Mouse (Mus musculus): Measurements from ENCODE around the gene Gm39115. TPM values are rescaled to one million over a fixed set of nuclear protein-coding genes. Genes with fewer than 3 reads are reported as not detected.

Gene Gm39115
- polyA plus RNA-seq, 1 experiment: not detected

- Histone ChIP-seq H3K27me3 (replicated peaks; ENCODE audit: control insufficient read depth, insufficient read depth, low read length) (no peaks in the 10 kb centered on the region), H3K4me1 (ENCODE audit: control insufficient read depth, insufficient read depth, low read length) (no peaks in the 10 kb centered on the region), H3K4me3 (ENCODE audit: insufficient read depth, low read depth, low read length) (no peak overlapping the region), H3K36me3 (ENCODE audit: control insufficient read depth, insufficient read depth, low read length) (no peaks in the 10 kb centered on the region), H3K27ac (ENCODE audit: insufficient read depth, low read depth, low read length) (no peak overlapping the region)
- no peak for DNase-seq
- no peak for TF ChIP-seq POLR2A (IDR thresholded peaks at IDR 0.05; ENCODE audit: low read depth, low read length)
- no peak for TF ChIP-seq CTCF (conservative IDR thresholded peaks at IDR 0.05; ENCODE audit: insufficient read depth, insufficient read length, low read depth, low read length)
- 73% methylated on average over 17 of the region's 17 CpGs for WGBS
Measured at GRCm38 (mm10) chr7:142089648-142090447, 46.0 kb downstream of the Gm39115 start.

GRCm38 (mm10) chr7:142088886-142089285, 46.9 kb downstream of the Gm39115 start:
- H3K27me3 ChIP-seq (replicated peaks; ENCODE audit: control insufficient read depth, insufficient read depth, low read length): no peaks in the 10 kb centered on the region
- H3K4me3 ChIP-seq (ENCODE audit: insufficient read depth, low read depth, low read length): no peak overlapping the region
- 49% methylated on average over 5 of the region's 5 CpGs for WGBS
- H3K27ac ChIP-seq (ENCODE audit: insufficient read depth, low read depth, low read length): no peak overlapping the region
- no peak for DNase-seq
- no peaks in the 10 kb centered on the region for H3K36me3 ChIP-seq (ENCODE audit: control insufficient read depth, insufficient read depth, low read length)
- H3K4me1 ChIP-seq (ENCODE audit: control insufficient read depth, insufficient read depth, low read length): no peaks in the 10 kb centered on the region
- TF ChIP-seq POLR2A (IDR thresholded peaks at IDR 0.05; ENCODE audit: low read depth, low read length): no peak
- TF ChIP-seq CTCF (conservative IDR thresholded peaks at IDR 0.05; ENCODE audit: insufficient read depth, insufficient read length, low read depth, low read length): no peak

- Histone ChIP-seq H3K27me3 (replicated peaks; ENCODE audit: control insufficient read depth, insufficient read depth, low read length) (no peaks in the 10 kb centered on the region), H3K4me1 (ENCODE audit: control insufficient read depth, insufficient read depth, low read length) (no peaks in the 10 kb centered on the region), H3K36me3 (ENCODE audit: control insufficient read depth, insufficient read depth, low read length) (no peaks in the 10 kb centered on the region), H3K4me3 (ENCODE audit: insufficient read depth, low read depth, low read length) (no peak overlapping the region), H3K27ac (ENCODE audit: insufficient read depth, low read depth, low read length) (no peak overlapping the region)
- WGBS: 93% methylated on average over 1 of the region's 1 CpGs
- TF ChIP-seq POLR2A (IDR thresholded peaks at IDR 0.05; ENCODE audit: low read depth, low read length) (no peak), CTCF (conservative IDR thresholded peaks at IDR 0.05; ENCODE audit: insufficient read depth, insufficient read length, low read depth, low read length) (no peak)
- DNase-seq: no peak
Measured at GRCm38 (mm10) chr7:142087069-142087652, 48.7 kb downstream of the Gm39115 start.

GRCm38 (mm10) chr7:142086159-142086905, 49.5 kb downstream of the Gm39115 start:
- H3K27me3 ChIP-seq (replicated peaks; ENCODE audit: control insufficient read depth, insufficient read depth, low read length): no peaks in the 10 kb centered on the region
- no peak for DNase-seq
- H3K27ac ChIP-seq (ENCODE audit: insufficient read depth, low read depth, low read length): no peak overlapping the region
- no peaks in the 10 kb centered on the region for H3K36me3 ChIP-seq (ENCODE audit: control insufficient read depth, insufficient read depth, low read length)
- TF ChIP-seq CTCF (conservative IDR thresholded peaks at IDR 0.05; ENCODE audit: insufficient read depth, insufficient read length, low read depth, low read length): no peak
- TF ChIP-seq POLR2A (IDR thresholded peaks at IDR 0.05; ENCODE audit: low read depth, low read length): no peak
- no peak overlapping the region for H3K4me3 ChIP-seq (ENCODE audit: insufficient read depth, low read depth, low read length)
- WGBS: 90% methylated on average over 4 of the region's 4 CpGs
- H3K4me1 ChIP-seq (ENCODE audit: control insufficient read depth, insufficient read depth, low read length): no peaks in the 10 kb centered on the region

Other genes starting within 250 kb of the Gm39115 start
- 86.2 and 92.3 TPM in 2 replicates for gene Tollip, start 217.5 kb downstream of the Gm39115 start, polyA plus RNA-seq (2012; rRNA removed)
- gene Brsk2, start 186.3 kb downstream of the Gm39115 start, polyA plus RNA-seq (2012; rRNA removed): 0.31 and 0.52 TPM in 2 replicates
- 44.0 and 45.3 TPM in 2 replicates for gene Mob2, start 75.0 kb downstream of the Gm39115 start, polyA plus RNA-seq (2012; rRNA removed)
- 3.6 and 3.7 TPM in 2 replicates for gene Dusp8, start 40.2 kb downstream of the Gm39115 start, polyA plus RNA-seq (2012; rRNA removed)
- not detected in 2 replicates for gene Gm45618, start 15.3 kb downstream of the Gm39115 start, polyA plus RNA-seq (2012; rRNA removed)
- not detected in 2 replicates for gene Gm45337, start 8.6 kb upstream of the Gm39115 start, polyA plus RNA-seq (2012; rRNA removed)
- gene Gm29735, start 21.1 kb upstream of the Gm39115 start, polyA plus RNA-seq (2012; rRNA removed): not detected in 2 replicates
- not detected in 2 replicates for gene Gm4553, start 29.7 kb upstream of the Gm39115 start, polyA plus RNA-seq (2012; rRNA removed)
- gene Krtap5-2, start 40.0 kb upstream of the Gm39115 start, polyA plus RNA-seq (2012; rRNA removed): not detected in 2 replicates
- gene Gm10153, start 54.4 kb upstream of the Gm39115 start, polyA plus RNA-seq (2012; rRNA removed): not detected in 2 replicates
- not detected in 2 replicates for gene Krtap5-3, start 65.3 kb upstream of the Gm39115 start, polyA plus RNA-seq (2012; rRNA removed)
- not detected in 2 replicates for gene Gm7579, start 75.8 kb upstream of the Gm39115 start, polyA plus RNA-seq (2012; rRNA removed)
- gene Krtap5-5, start 93.9 kb upstream of the Gm39115 start, polyA plus RNA-seq (2012; rRNA removed): not detected in 2 replicates
- gene Gm40460, start 105.0 kb upstream of the Gm39115 start, polyA plus RNA-seq (2012; rRNA removed): not detected in 2 replicates
- gene Gm2431, start 122.3 kb upstream of the Gm39115 start, polyA plus RNA-seq (2012; rRNA removed): not detected in 2 replicates
- gene Gm4559, start 138.3 kb upstream of the Gm39115 start, polyA plus RNA-seq (2012; rRNA removed): not detected in 2 replicates
- gene Krtap5-1, start 161.1 kb upstream of the Gm39115 start, polyA plus RNA-seq (2012; rRNA removed): not detected in 2 replicates
- not detected in 2 replicates for gene Krtap5-4, start 167.5 kb upstream of the Gm39115 start, polyA plus RNA-seq (2012; rRNA removed)
- gene Ifitm10, start 237.7 kb upstream of the Gm39115 start, polyA plus RNA-seq (2012; rRNA removed): 3.1 and 4.1 TPM in 2 replicates
- gene Gm49369, start 246.6 kb upstream of the Gm39115 start, polyA plus RNA-seq (2012; rRNA removed): 0.36 TPM in 1 of 2 replicates, not detected in the other

Measured in kidney, adult 2 months (tissue).